Mouse (Mus musculus): ENCODE data around the gene Atp8a2. TPM values are rescaled to one million over a fixed set of nuclear protein-coding genes. Genes with fewer than 3 reads are reported as not detected.

Atp8a2 gene
- polyA plus RNA-seq, 1 experiment from 2014 or later, result 0.25 TPM

- ATAC-seq (no peak), DNase-seq (ENCODE audit: low spot score) (no peak)
- no peaks in the 10 kb centered on the region for H3K9me3 ChIP-seq (ENCODE audit: low read length)
These were observed 59.2 kb downstream of the Atp8a2 start for GRCm38 (mm10) chr14:60137812-60138211.

GRCm38 (mm10) chr14:60135801-60136200, 61.2 kb downstream of the Atp8a2 start:
- H3K36me3 ChIP-seq (ENCODE audit: insufficient read depth, low read length), result no peaks in the 10 kb centered on the region
- H3K9me3 ChIP-seq (ENCODE audit: low read length), result no peaks in the 10 kb centered on the region
- no peaks in the 10 kb centered on the region for H3K27me3 ChIP-seq (replicated peaks; ENCODE audit: insufficient read depth, low read length)
- ATAC-seq (no peak), DNase-seq (ENCODE audit: low spot score) (no peak)
- H3K27ac ChIP-seq (ENCODE audit: low read length), result no peak overlapping the region
- H3K9ac ChIP-seq (replicated peaks; ENCODE audit: low read depth), result no peak overlapping the region
- no peak overlapping the region for H3K4me3 ChIP-seq (ENCODE audit: low read depth, low read length)
- no peak overlapping the region for H3K4me2 ChIP-seq (replicated peaks; ENCODE audit: low read depth, low read length)
- H3K4me1 ChIP-seq (ENCODE audit: insufficient read depth, low read depth, low read length), result no peaks in the 10 kb centered on the region
- TF ChIP-seq CTCF (IDR thresholded peaks at IDR 0.05), result no peak
- no peak for TF ChIP-seq EP300 (IDR thresholded peaks at IDR 0.05)
- 85% methylated on average over 4 of the region's 4 CpGs for WGBS

More at GRCm38 (mm10) chr14:60137812-60138211, 59.2 kb downstream of the Atp8a2 start:
- Histone ChIP-seq H3K4me1 (ENCODE audit: insufficient read depth, low read depth, low read length) (no peaks in the 10 kb centered on the region), H3K4me2 (replicated peaks; ENCODE audit: low read depth, low read length) (no peak overlapping the region), H3K27ac (ENCODE audit: low read length) (no peak overlapping the region), H3K27me3 (replicated peaks; ENCODE audit: insufficient read depth, low read length) (no peaks in the 10 kb centered on the region), H3K9ac (replicated peaks; ENCODE audit: low read depth) (no peak overlapping the region), H3K4me3 (ENCODE audit: low read depth, low read length) (no peak overlapping the region), H3K36me3 (ENCODE audit: insufficient read depth, low read length) (no peaks in the 10 kb centered on the region)
- WGBS, result 67% methylated on average over 6 of the region's 6 CpGs
- no peak for TF ChIP-seq EP300 (IDR thresholded peaks at IDR 0.05)
- no peak for TF ChIP-seq CTCF (IDR thresholded peaks at IDR 0.05)

- WGBS, result 77% methylated on average over 9 of the region's 9 CpGs
- DNase-seq (ENCODE audit: low spot score) (no peak), ATAC-seq (no peak)
- Histone ChIP-seq H3K9ac (replicated peaks; ENCODE audit: low read depth) (no peak overlapping the region), H3K4me3 (ENCODE audit: low read depth, low read length) (no peak overlapping the region), H3K36me3 (ENCODE audit: insufficient read depth, low read length) (no peaks in the 10 kb centered on the region), H3K27me3 (replicated peaks; ENCODE audit: insufficient read depth, low read length) (no peaks in the 10 kb centered on the region), H3K4me1 (ENCODE audit: insufficient read depth, low read depth, low read length) (no peaks in the 10 kb centered on the region), H3K9me3 (ENCODE audit: low read length) (no peaks in the 10 kb centered on the region), H3K4me2 (replicated peaks; ENCODE audit: low read depth, low read length) (no peak overlapping the region), H3K27ac (ENCODE audit: low read length) (no peak overlapping the region)
- no peak for TF ChIP-seq CTCF (IDR thresholded peaks at IDR 0.05)
- no peak for TF ChIP-seq EP300 (IDR thresholded peaks at IDR 0.05)
These were observed 62.3 kb downstream of the Atp8a2 start for GRCm38 (mm10) chr14:60134720-60135119.

GRCm38 (mm10) chr14:60131196-60131876, 65.6 kb downstream of the Atp8a2 start:
- no peak overlapping the region for H3K9ac ChIP-seq (replicated peaks; ENCODE audit: low read depth)
- no peak for TF ChIP-seq EP300 (IDR thresholded peaks at IDR 0.05)
- no peak for TF ChIP-seq CTCF (IDR thresholded peaks at IDR 0.05)
- WGBS, result 64% methylated on average over 9 of the region's 9 CpGs
- no peaks in the 10 kb centered on the region for H3K36me3 ChIP-seq (ENCODE audit: insufficient read depth, low read length)
- no peak overlapping the region for H3K4me2 ChIP-seq (replicated peaks; ENCODE audit: low read depth, low read length)
- no peak overlapping the region for H3K27ac ChIP-seq (ENCODE audit: low read length)
- no peaks in the 10 kb centered on the region for H3K9me3 ChIP-seq (ENCODE audit: low read length)
- no peaks in the 10 kb centered on the region for H3K27me3 ChIP-seq (replicated peaks; ENCODE audit: insufficient read depth, low read length)
- no peak for ATAC-seq
- no peak for DNase-seq (ENCODE audit: low spot score)
- no peak overlapping the region for H3K4me3 ChIP-seq (ENCODE audit: low read depth, low read length)
- no peaks in the 10 kb centered on the region for H3K4me1 ChIP-seq (ENCODE audit: insufficient read depth, low read depth, low read length)

- no peaks in the 10 kb centered on the region for H3K9me3 ChIP-seq (ENCODE audit: low read length)
- no peak overlapping the region for H3K4me2 ChIP-seq (replicated peaks; ENCODE audit: low read depth, low read length)
- 84% methylated on average over 5 of the region's 5 CpGs for WGBS
- H3K4me3 ChIP-seq (ENCODE audit: low read depth, low read length), result no peak overlapping the region
- H3K27ac ChIP-seq (ENCODE audit: low read length), result no peak overlapping the region
- no peaks in the 10 kb centered on the region for H3K36me3 ChIP-seq (ENCODE audit: insufficient read depth, low read length)
- H3K9ac ChIP-seq (replicated peaks; ENCODE audit: low read depth), result no peak overlapping the region
- ATAC-seq (no peak), DNase-seq (ENCODE audit: low spot score) (no peak)
- no peaks in the 10 kb centered on the region for H3K4me1 ChIP-seq (ENCODE audit: insufficient read depth, low read depth, low read length)
- TF ChIP-seq CTCF (IDR thresholded peaks at IDR 0.05), result no peak
- no peak for TF ChIP-seq EP300 (IDR thresholded peaks at IDR 0.05)
- H3K27me3 ChIP-seq (replicated peaks; ENCODE audit: insufficient read depth, low read length), result no peaks in the 10 kb centered on the region
These were observed 67.4 kb downstream of the Atp8a2 start for GRCm38 (mm10) chr14:60129564-60129963.

- ATAC-seq (no peak), DNase-seq (ENCODE audit: low spot score) (no peak)
- TF ChIP-seq CTCF (IDR thresholded peaks at IDR 0.05) (no peak), EP300 (IDR thresholded peaks at IDR 0.05) (no peak)
- Histone ChIP-seq H3K27me3 (replicated peaks; ENCODE audit: insufficient read depth, low read length) (no peaks in the 10 kb centered on the region), H3K9ac (replicated peaks; ENCODE audit: low read depth) (no peak overlapping the region), H3K27ac (ENCODE audit: low read length) (no peak overlapping the region), H3K4me2 (replicated peaks; ENCODE audit: low read depth, low read length) (no peak overlapping the region), H3K4me3 (ENCODE audit: low read depth, low read length) (no peak overlapping the region), H3K36me3 (ENCODE audit: insufficient read depth, low read length) (no peaks in the 10 kb centered on the region), H3K4me1 (ENCODE audit: insufficient read depth, low read depth, low read length) (no peaks in the 10 kb centered on the region), H3K9me3 (ENCODE audit: low read length) (no peaks in the 10 kb centered on the region)
- 82% methylated on average over 9 of the region's 9 CpGs for WGBS
These were observed 71.8 kb downstream of the Atp8a2 start for GRCm38 (mm10) chr14:60125202-60125601.

All from lung, postnatal 0 days (tissue).